Mouse (Mus musculus) heart, adult 2 months (tissue): ENCODE data around the gene Asic2.

Source experiments
- CTCF ChIP-seq: fragments of 200-600 bp; IDR thresholded peaks from 2 replicates; pipeline ENCODE4 v1.8.1; 2022; ENCODE audit warnings: antibody characterized with exemption, mild to moderate bottlenecking, moderate library complexity
- POLR2A ChIP-seq: fragments of 200-500 bp; IDR thresholded peaks from 2 replicates; pipeline ENCODE4 v1.6.1; 2011; ENCODE audit warnings: mild to moderate bottlenecking, low read depth, low read length, control low read depth; ENCODE audit not compliant: insufficient read depth

- no peak for TF ChIP-seq CTCF
- TF ChIP-seq POLR2A = no peak
These were observed 506.5 kb downstream of the Asic2 start for GRCm38 (mm10) chr11:81461748-81462147.
